Mouse (Mus musculus): ENCODE measurements around the gene Prmt1.

DNA sequence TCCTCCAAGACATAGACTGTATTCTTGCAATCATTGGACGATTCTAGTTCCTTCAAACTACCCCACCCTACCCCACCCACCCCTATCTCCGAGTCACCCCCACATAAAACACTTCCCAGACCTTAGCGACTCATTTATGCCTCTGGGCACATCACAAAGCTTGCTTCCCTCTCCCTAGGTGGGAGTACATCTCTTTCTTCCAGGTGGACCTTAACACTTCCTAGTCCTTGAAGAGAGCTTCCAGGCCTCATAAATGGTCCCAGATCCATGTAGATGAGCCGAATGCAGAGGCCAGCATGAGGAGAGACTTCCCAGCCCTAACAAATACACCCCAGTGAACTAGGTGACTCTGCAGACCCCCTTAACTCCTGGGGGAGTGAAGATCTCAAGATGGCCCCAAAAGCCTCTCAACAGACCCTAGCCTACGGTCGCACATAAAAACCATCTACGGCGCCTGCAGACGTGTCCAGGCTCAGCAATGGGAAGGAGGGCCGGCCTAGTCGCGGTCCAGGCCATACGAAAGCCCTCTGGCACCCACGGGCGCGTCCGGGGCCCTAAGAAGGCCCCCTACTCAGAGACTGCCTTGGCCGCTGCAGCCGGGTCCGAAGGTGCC lies 29.1 kb upstream of the Prmt1 start:
- TF ChIP-seq CTCF (IDR thresholded peaks at IDR 0.05; ENCODE audit: low read depth): no peak
- TF ChIP-seq EP300 (IDR thresholded peaks at IDR 0.05; ENCODE audit: low read depth): no peak

Data from liver, postnatal 0 days (tissue).